Mouse (Mus musculus): Measurements from ENCODE around the gene Ankrd6.

- TF ChIP-seq CTCF (IDR thresholded peaks at IDR 0.05) (no peak), POLR2A (IDR thresholded peaks at IDR 0.05; ENCODE audit: insufficient read depth, low read depth, low read length) (no peak), EP300 (IDR thresholded peaks at IDR 0.05; ENCODE audit: insufficient read depth, low read depth, low read length) (no peak)
Observed at GRCm38 (mm10) chr4:32961394-32961793, 10.8 kb upstream of the Ankrd6 start.
